Mouse (Mus musculus): ENCODE measurements around the gene Idi1.
"Not testable (repeated sequence)": the region's sequence is repeated elsewhere in the genome, so short reads cannot be mapped to it uniquely, and the experiment has no call there.

Idi1 gene

GRCm38 (mm10) chr13:8885445-8886184 lies at the start of gene Idi1:
Gene Idi1, plus strand, starts transcription at chr13:8885501.
- in situ Hi-C loops (cut with MboI; ENCODE audit: low pct_unique_long_range_greater_than_20kb in 1 of 2, low sequenced_read_pairs in 2 of 2, unreplicated experiment in 1 of 2): no loop called here

GRCm38 (mm10) chr13:8838394-8838793 lies 46.9 kb upstream of the Idi1 start:
- in situ Hi-C loops (cut with MboI; ENCODE audit: low pct_unique_long_range_greater_than_20kb in 1 of 2, low sequenced_read_pairs in 2 of 2, unreplicated experiment in 1 of 2): no loop called here

- in situ Hi-C loops (cut with MboI; ENCODE audit: low pct_unique_long_range_greater_than_20kb in 1 of 2, low sequenced_read_pairs in 2 of 2, unreplicated experiment in 1 of 2): no loop called here
Observed at GRCm38 (mm10) chr13:8839111-8839510, 46.2 kb upstream of the Idi1 start.

- in situ Hi-C loops (cut with MboI; ENCODE audit: low pct_unique_long_range_greater_than_20kb in 1 of 2, low sequenced_read_pairs in 2 of 2, unreplicated experiment in 1 of 2): no loop called here
Observed at GRCm38 (mm10) chr13:8839937-8840336, 45.4 kb upstream of the Idi1 start.

GRCm38 (mm10) chr13:8840941-8841340 lies 44.4 kb upstream of the Idi1 start:
- in situ Hi-C loops (cut with MboI; ENCODE audit: low pct_unique_long_range_greater_than_20kb in 1 of 2, low sequenced_read_pairs in 2 of 2, unreplicated experiment in 1 of 2): no loop called here

GRCm38 (mm10) chr13:8841846-8842245 lies 43.5 kb upstream of the Idi1 start:
- in situ Hi-C loops (cut with MboI; ENCODE audit: low pct_unique_long_range_greater_than_20kb in 1 of 2, low sequenced_read_pairs in 2 of 2, unreplicated experiment in 1 of 2): not testable (repeated sequence)

GRCm38 (mm10) chr13:8842273-8842672 lies 43.0 kb upstream of the Idi1 start:
- in situ Hi-C loops (cut with MboI; ENCODE audit: low pct_unique_long_range_greater_than_20kb in 1 of 2, low sequenced_read_pairs in 2 of 2, unreplicated experiment in 1 of 2): no loop called here

GRCm38 (mm10) chr13:8847702-8848101 lies 37.6 kb upstream of the Idi1 start:
- in situ Hi-C loops (cut with MboI; ENCODE audit: low pct_unique_long_range_greater_than_20kb in 1 of 2, low sequenced_read_pairs in 2 of 2, unreplicated experiment in 1 of 2): no loop called here

GRCm38 (mm10) chr13:8849311-8849710 lies 36.0 kb upstream of the Idi1 start:
- in situ Hi-C loops (cut with MboI; ENCODE audit: low pct_unique_long_range_greater_than_20kb in 1 of 2, low sequenced_read_pairs in 2 of 2, unreplicated experiment in 1 of 2): no loop called here

GRCm38 (mm10) chr13:8853424-8853823 lies 31.9 kb upstream of the Idi1 start:
- in situ Hi-C loops (cut with MboI; ENCODE audit: low pct_unique_long_range_greater_than_20kb in 1 of 2, low sequenced_read_pairs in 2 of 2, unreplicated experiment in 1 of 2): no loop called here

GRCm38 (mm10) chr13:8854769-8855168 lies 30.5 kb upstream of the Idi1 start:
- in situ Hi-C loops (cut with MboI; ENCODE audit: low pct_unique_long_range_greater_than_20kb in 1 of 2, low sequenced_read_pairs in 2 of 2, unreplicated experiment in 1 of 2): no loop called here

- in situ Hi-C loops (cut with MboI; ENCODE audit: low pct_unique_long_range_greater_than_20kb in 1 of 2, low sequenced_read_pairs in 2 of 2, unreplicated experiment in 1 of 2): no loop called here
Observed at GRCm38 (mm10) chr13:8858453-8858852, 26.8 kb upstream of the Idi1 start.

- in situ Hi-C loops (cut with MboI; ENCODE audit: low pct_unique_long_range_greater_than_20kb in 1 of 2, low sequenced_read_pairs in 2 of 2, unreplicated experiment in 1 of 2): no loop called here
Observed at GRCm38 (mm10) chr13:8860861-8861260, 24.4 kb upstream of the Idi1 start.

- in situ Hi-C loops (cut with MboI; ENCODE audit: low pct_unique_long_range_greater_than_20kb in 1 of 2, low sequenced_read_pairs in 2 of 2, unreplicated experiment in 1 of 2): no loop called here
Observed at GRCm38 (mm10) chr13:8864990-8865389, 20.3 kb upstream of the Idi1 start.

- in situ Hi-C loops (cut with MboI; ENCODE audit: low pct_unique_long_range_greater_than_20kb in 1 of 2, low sequenced_read_pairs in 2 of 2, unreplicated experiment in 1 of 2): no loop called here
Observed at GRCm38 (mm10) chr13:8866612-8867011, 18.7 kb upstream of the Idi1 start.

GRCm38 (mm10) chr13:8869578-8870157 lies 15.6 kb upstream of the Idi1 start:
- in situ Hi-C loops (cut with MboI; ENCODE audit: low pct_unique_long_range_greater_than_20kb in 1 of 2, low sequenced_read_pairs in 2 of 2, unreplicated experiment in 1 of 2): no loop called here

- in situ Hi-C loops (cut with MboI; ENCODE audit: low pct_unique_long_range_greater_than_20kb in 1 of 2, low sequenced_read_pairs in 2 of 2, unreplicated experiment in 1 of 2): no loop called here
Observed at GRCm38 (mm10) chr13:8870160-8870509, 15.2 kb upstream of the Idi1 start.

- in situ Hi-C loops (cut with MboI; ENCODE audit: low pct_unique_long_range_greater_than_20kb in 1 of 2, low sequenced_read_pairs in 2 of 2, unreplicated experiment in 1 of 2): no loop called here
Observed at GRCm38 (mm10) chr13:8870510-8871313, 14.6 kb upstream of the Idi1 start.

GRCm38 (mm10) chr13:8871314-8871962 lies 13.9 kb upstream of the Idi1 start, which contains the start of gene Wdr37:
Gene Wdr37, minus strand, starts transcription at chr13:8871909.
- in situ Hi-C loops (cut with MboI; ENCODE audit: low pct_unique_long_range_greater_than_20kb in 1 of 2, low sequenced_read_pairs in 2 of 2, unreplicated experiment in 1 of 2): no loop called here

Measured in mouse embryonic stem cell (cell line).